Mouse (Mus musculus): ENCODE measurements at regions not wholly inside any gene's neighbourhood (a gene's known extent, or its start where the extent isn't known, plus 50 kb on each side); places are given as distances from the start of the nearest gene placed in this dataset.

DNA sequence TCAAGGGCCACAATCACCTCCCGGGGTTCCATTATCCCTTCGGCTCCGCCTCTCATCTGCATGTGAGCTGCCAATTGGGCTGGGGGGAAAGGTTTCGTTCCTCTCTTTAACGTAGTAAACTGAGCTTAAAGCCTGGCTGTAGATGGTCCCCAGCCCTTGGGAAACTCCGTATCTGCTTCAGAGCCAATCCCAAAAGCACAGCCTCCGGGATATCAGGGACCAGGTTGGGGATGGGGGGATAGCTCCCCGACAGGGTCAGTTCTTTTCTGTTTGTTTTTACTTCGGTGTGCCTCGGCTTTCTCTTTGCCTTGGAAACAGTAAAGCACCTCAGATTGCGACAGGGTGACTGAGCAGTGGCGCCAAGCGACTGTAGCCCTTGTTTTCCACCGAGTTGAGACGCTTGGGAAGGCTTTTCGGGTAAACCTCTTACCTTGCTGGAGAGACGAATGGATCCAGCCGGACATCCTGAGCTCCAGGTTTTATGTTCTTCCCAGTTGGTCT is 64.5 kb downstream of the Tfap2c start:
- no peak for DNase-seq (ENCODE audit: low spot score in 2 of 2)

DNA sequence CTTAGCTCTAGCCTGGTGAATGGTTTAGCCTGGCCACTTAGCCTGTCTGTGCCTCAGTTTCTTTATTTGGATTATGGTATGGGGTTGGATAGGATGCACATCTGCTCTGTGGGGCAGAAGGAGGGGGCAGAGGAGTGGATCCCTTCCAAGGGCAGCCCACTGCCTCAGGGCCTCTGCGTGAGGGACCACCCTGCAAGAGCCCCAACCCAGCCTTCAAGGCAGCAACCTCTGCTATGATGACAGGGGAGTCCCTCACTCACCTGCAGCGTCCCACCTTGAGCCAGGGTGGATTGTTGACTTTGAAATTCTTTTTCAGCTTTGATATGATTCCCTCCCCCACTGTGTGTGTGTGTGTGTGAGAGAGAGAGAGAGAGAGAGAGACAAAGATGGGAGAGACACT is 65.8 kb downstream of the Tfap2c start:
- no peak for DNase-seq (ENCODE audit: low spot score in 2 of 2)

DNA sequence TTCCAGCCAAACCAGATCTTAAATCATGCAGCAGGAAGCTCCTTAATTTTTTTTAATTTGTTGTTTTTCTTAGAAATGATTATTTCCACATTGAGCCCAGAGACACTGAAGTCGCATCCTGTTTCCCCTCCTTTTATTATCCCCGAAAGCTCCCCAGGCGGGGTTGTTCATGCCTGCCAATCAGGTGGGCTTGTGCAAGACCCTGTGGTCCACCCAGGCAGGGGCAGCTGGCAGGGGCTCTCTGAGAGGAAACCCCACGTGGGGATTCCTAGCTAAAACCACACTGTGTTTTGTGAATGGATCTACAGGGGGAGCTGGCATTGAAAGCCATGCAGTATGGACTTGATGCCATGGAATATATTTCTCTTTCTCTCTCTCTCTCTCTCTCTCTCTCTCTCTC is 66.2 kb downstream of the Tfap2c start:
- no peak for DNase-seq (ENCODE audit: low spot score in 2 of 2)

DNA sequence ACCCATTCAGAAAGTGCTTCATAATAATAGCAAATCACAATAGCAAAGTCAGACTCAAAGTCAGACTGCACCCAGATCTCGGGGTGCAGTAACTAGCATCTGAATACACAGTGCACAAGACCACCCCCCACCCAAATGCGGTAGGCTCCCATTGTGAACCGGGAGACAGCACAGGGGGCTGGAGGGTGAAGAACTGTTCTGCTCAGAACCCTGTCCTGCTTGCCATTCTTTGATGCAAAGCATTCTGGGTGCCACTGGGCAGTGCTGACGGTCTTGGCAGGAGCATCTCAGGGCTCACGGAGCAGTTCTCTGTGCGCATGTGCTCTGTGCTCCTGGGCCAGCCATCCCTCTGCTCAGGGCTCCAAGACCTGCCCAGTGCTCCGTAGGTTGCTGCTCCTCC is 69.8 kb downstream of the Tfap2c start:
- no peak for DNase-seq (ENCODE audit: low spot score in 2 of 2)

DNA sequence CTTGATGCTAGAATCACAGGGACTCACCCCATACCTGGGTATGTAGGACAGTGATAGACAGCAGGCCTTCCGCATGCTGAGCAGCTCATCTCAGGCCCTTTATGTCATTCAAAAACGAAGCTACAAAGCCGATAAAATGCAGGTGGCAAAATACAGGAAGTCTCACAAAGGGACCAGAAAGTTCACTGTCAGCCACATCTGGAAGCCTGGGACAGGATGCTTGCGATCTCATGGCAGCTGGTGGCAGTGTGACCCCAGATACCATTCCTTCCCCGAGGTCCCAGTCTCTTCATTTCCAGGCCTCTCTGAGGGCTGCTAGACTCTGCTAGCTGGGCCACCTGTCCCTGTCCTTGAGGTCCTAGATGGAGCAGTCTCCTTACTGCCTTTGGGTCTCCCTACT is 70.6 kb downstream of the Tfap2c start:
- no peak for DNase-seq (ENCODE audit: low spot score in 2 of 2)

DNA sequence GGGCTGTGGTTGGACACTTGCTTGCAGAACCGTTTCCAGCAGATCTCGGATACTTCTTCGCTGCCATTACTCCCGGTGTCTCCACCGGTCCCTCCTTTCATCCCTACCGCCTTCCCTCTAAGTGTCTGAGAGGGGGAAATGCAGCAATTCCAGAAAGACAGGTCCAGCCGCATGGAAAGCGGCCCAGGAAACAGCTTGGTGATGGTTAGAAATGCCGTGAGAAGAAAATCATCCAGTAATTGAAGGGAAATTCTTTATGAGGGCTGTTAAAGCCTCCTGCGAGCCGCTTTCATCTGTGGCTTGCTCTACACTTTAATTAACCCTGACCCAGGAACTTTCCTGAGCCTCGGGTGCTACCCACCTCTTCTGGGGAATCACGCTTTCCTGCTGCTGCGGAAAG is 74.3 kb downstream of the Tfap2c start:
- DNase-seq (ENCODE audit: low spot score in 2 of 2), result no peak

DNA sequence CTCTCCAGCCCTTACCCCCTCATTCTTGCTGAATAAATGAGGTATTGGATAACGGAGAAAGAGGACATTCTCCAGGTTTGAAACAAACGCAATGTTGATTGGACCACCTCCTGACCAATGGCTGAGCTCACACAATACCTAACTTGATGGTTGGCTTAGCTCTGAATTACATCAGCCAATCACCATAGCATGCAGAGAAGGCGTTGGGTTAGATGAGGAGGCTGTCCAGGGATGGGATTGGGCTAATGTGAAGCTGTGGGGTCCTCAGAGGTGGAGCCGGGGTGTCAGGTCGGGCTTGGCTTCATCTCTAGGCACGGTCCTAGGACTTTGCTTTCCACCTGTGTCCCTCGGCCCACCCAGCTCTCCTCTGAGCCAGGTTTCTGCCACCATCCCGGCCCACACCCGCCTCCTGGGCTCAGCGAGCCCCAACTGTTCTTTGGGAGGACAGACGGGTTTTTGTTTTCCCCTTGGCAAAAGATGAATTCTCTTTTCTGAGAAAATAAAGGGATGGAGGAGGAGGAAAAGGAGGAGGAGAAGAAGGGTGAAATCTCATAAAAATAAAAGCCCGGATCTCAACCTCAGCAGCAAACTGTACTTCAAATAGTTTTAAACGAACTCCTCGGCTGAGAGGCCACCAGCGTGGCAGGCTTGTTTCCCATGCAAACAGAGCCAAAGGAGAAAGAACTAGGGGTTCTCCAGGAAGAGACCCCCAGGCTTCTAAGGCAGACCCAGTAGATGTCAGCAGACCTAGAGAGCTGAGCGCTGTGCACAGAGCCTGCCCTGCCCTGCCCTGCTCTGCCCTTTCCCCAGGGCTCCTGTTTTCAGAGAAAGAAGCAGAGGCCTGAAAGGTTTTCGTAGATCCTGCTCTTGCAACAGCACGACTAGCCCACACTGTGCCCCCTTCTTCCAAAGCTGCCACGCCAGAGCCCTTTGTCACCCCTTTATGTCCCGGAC is 78.2 kb downstream of the Tfap2c start:
- no peak for DNase-seq (ENCODE audit: low spot score in 2 of 2)

DNA sequence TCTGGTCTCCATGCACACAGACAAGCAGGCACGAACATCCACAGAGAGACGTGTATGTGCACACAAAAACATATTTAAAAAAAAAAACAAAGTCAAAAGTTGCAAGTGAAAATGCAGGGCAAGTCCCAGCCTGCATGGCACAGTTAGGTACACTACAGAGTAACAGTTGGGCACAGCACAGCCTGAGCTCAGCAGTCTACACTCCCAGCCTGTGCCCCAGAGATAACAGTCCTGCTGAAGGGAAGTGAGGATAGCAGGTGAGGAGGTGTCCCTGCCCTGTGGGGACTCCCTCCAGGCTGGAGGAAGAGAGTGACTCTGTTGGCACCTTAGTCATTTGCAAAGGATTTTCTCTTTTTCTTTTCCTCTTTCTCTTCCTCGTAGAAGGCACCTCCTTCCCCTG is 80.9 kb downstream of the Tfap2c start:
- DNase-seq (ENCODE audit: low spot score in 2 of 2), result no peak

DNA sequence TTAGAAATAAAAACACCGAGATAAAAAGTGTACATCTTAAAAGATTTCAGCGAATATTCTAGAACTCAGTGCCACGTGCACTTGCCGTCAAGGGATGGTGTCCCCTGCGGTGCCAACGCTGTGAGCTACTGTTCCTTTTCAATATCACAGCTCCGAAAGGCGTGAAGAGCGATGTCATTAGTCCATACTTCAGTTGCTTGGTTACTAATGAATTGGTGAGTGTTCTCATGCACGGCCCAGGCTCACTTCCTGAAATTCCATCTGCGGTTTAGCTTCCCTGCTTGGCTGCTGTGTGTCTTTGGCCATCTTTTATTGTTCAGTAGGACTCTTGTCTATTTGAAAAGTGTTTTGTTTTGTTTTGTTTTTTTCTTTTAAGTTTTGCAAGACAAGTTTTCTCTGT is 93.2 kb downstream of the Tfap2c start:
- no peak for DNase-seq (ENCODE audit: low spot score in 2 of 2)

DNA sequence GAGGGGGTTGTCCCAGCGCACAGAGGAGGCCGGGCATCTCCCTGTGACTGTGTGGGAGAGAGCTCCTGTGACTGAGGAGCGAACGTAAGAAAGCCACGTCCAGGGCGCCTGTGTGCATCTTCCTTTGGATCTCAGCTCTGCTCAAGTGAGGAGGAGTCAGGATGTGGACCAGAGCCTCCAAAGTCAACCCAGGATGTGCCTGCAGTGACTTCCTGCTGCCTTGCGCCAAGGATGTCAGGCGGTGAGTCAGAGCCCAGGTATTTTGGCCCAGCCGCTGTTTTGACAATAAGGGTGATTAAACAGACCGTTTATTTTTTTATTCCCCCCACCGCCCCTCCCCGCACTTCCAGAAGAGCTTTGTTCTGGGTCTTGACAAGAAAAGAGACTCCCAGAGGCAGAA is 94.5 kb downstream of the Tfap2c start:
- DNase-seq (ENCODE audit: low spot score in 2 of 2), result no peak

DNA sequence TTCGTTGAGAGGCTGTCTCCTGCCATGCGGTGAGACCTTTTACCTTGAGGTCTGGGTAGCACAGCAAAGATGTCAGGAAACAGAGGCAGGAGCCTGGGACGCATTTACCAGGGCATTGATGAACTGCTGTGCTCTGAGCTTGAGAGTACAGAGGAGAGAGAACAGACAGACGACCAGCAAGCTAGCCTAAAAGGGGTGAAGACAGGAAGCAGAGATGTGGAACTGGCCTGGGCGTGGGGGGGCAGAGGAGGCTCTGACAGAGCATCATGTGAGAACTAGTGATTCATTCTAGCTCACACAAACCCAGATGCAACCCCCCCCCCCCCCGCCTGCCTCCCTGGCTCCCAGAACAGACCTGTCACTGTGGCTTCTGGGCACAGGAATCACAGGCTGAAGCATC is 95.1 kb downstream of the Tfap2c start:
- no peak for DNase-seq (ENCODE audit: low spot score in 2 of 2)

DNA sequence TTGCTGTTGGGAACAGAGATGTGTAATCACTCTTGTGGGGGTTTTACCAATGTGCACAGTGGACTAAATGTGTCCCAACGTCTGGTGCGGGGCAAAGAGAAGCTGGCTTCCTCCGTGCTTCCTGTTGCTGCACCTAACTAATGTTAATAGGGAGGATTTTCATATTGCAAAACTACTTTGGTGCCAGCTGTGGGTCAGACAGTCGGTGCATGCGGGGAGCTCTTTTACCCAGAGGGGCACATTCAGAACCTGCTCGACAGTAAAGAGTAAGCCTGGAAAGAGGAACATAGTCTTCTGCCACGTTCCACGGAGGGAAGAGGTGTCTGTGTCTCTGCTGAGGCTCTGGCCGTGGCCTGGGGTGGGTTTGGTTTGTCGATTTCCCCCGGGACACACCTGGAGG is 98.7 kb downstream of the Tfap2c start:
- DNase-seq (ENCODE audit: low spot score in 2 of 2), result no peak

DNA sequence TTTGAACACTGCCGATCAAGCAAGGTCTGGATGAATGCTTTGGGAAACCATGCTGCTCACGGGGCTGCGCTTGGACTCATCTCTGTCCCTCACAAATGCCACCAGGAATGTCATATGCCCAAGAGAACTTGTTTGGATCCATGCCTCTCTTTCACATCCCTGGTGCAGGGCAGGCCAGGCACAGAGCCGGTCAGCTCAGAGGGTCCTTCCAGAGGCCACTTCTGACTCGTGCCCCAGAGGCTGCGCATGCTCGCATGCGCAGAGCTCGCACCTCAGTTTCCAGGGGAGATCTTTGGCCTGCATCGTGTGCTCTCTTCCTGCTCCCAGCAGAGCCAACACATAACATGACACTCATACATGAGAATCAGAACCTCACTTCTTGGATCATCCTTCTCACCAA is 111.1 kb downstream of the Tfap2c start:
- no peak for DNase-seq (ENCODE audit: low spot score in 2 of 2)

DNA sequence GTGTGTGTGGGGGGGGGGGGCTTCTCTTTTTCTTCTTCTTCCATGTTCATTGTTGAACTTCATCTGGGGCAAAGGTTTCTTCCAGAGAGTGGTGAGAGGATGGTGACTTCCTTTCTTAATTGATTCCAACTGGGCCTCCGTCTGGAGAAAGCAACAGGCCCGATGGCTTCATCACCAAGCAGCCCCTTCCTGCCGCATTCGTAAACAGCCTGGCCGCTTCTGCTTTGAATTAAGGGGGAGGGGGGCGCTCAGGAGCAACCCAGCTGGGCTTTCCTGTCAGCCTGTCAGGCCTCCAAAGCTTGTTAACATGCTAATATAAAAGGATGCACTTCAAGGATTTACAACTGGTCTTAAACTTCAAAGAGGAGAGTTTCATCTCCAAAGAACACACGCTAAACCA is 111.5 kb downstream of the Tfap2c start:
- no peak for DNase-seq (ENCODE audit: low spot score in 2 of 2)

DNA sequence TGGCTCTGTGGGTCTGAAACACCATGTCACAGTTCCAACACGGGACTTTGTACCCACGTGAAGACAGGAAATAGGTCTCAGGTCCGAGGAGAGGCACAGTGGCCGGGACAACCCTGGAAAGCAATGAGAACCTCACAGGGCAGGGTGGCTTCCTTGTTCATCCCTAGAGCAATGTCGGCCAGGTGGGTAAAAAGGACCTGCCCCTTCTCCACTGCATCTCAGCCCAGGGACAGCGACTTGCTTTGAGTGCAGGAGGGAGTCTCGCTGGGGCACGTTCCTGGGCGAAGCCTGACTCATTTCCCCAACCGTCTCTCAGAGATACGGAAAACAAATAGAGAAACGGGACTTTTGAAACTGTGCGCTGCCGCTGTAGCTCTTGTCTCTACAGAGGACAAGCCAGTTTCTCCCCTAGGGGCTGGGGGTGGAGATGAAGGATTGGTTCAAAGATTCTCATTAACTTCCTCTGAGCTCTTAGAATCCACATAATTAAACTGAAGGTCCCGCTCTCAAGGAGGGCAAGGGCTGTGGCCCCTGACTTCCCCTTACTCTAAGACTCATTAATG is 112.1 kb downstream of the Tfap2c start:
- no peak for DNase-seq (ENCODE audit: low spot score in 2 of 2)

DNA sequence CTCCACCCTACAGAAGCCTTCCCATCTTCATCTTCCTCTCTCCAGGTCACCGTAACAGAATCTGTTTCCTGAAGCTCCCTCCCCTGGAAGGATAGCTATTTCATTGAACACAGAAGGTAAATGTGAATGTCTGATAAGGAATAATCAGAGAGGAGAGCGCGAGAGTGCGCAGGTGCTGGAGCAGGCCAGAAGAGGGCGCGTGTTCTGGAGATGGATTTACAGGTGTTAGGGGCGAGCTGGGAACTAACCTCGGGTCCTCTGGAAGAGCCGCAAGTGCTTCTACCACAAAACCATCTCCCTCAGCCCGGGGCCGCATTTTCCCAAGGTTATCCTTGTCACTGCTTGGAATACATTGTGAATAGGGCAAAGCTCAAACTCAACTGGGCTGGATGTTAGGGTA is 112.8 kb downstream of the Tfap2c start:
- no peak for DNase-seq (ENCODE audit: low spot score in 2 of 2)

DNA sequence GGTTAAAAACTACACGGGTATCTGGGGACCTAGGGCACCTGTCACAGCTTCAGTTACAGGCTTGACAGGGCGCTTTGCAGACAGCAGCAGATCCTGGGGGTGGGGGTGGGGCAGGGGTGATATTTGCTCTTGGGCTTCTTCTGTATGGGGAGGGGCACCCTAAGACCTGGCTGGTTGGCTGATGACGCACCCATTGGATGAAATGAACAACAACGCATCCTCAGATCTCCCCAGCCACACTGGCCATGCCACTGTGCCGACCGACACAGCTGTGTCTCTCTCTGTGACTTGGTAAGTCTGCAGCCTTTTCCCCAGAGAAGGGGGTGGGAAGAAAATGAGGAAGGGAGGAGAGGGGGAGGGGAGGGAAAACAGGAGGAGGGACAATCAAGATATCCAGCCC is 114.3 kb downstream of the Tfap2c start:
- DNase-seq (ENCODE audit: low spot score in 2 of 2), result no peak

DNA sequence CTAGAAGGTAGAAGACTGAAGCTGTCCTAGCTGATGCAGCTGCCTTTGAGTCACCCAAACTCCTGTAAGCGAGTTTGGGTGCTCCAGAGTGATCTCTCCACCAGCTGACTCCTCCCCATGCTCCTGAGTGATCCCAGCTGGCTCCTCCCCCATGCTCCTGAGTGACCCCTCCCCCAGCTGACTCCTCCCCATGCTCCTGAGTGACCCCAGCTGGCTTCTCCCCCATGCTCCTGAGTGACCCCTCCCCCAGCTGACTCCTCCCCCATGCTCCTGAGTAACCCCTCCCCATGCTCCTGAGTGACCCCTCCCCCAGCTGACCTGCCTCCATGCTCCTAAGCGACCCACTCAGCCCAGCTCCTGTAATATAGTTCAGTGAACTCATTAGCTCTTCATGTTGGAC is 123.7 kb downstream of the Tfap2c start:
- DNase-seq (ENCODE audit: low spot score in 2 of 2), result no peak

DNA sequence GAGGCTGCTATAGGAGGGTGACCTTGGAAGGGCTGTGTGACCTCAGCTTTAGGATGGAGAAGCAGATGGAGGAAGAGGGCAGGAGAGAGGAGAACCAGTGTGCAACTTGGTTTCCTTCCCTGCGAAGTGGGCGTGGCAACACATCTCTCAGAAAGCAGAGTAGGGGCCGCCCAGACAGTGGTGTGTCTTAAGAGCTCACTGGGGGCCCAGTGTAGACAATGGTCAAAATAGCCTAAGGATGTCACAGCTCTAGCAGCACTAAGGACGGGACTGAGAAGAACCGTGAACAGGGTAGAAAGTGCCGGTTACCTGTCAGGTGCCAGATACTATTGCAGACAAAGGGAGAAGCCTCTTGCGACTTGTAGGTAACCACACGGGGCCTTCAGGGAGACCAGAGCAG is 125.2 kb downstream of the Tfap2c start:
- DNase-seq (ENCODE audit: low spot score in 2 of 2), result no peak

DNA sequence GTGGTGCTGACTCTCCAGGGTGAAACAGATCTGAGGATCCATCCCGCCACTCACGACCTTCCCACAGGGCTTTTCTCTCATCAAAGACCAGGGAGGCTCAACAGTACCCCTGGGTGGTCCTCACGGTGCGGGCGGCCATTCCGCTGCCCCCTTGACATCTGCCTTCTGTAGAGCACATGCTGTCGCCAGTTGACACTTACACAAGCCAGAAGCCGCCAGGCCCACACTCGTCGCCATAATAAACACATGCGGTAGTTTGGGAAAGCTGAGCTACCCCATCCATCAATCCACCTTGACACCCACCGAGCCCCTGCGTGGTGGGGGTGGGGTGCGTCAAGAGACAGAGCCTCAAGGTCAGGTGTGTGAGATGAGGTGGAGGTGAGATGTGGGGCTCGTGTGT is 125.7 kb downstream of the Tfap2c start:
- no peak for DNase-seq (ENCODE audit: low spot score in 2 of 2)

DNA sequence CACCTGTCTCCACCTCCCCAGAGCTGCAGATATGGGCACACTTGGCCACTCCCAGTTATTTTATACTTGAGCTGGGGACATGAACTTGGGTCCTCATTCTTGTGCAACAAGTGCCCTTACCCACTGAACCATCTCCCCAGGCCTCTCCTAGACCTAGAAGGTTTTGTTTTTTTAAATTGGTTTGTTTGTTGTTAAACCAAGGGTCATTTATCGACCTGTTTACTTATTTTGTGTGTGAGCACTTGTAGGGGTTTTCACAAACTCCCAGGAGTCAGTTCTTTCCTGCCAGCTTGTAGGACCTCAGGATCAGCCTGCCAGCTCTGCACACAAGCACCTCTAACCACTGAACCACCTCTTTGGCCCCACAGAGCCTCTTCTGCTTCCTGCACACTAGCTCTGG is 140.8 kb downstream of the Tfap2c start:
- DNase-seq (ENCODE audit: low spot score in 2 of 2), result no peak

DNA sequence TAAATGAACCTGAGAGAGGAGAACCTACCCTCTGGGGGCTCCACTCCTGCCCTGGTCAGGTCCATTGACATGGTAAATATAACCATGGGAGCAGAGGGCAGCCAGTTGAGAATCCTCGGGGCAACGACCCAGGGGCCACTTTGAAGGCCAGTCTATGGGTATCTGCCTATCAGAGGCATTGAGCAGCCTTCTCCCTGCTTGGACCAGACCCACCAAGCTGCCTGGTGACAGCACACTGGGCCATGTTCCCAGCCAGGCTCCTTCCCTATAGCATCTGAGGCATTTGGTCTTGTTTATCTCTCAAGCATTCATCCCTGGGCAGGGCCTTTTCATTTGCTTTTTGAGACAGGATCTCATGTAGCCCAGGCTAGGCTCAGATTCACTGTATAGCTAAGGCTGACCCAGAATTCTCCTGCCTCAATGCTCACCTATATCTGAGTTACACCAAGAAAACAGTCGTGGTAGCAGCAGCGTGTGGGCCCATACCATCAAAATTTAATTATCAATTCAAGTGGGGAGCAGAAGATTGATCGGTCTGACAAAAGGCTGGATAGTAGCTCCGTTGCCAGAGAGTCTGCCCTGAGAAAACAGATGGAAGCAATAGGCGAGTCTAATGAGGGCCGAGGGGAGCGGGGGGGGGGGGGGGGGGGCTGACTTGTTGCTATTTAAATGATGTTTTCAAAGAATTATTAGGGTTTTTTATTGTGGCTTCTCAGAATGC is 141.7 kb downstream of the Tfap2c start:
- DNase-seq (ENCODE audit: low spot score in 2 of 2), result no peak

DNA sequence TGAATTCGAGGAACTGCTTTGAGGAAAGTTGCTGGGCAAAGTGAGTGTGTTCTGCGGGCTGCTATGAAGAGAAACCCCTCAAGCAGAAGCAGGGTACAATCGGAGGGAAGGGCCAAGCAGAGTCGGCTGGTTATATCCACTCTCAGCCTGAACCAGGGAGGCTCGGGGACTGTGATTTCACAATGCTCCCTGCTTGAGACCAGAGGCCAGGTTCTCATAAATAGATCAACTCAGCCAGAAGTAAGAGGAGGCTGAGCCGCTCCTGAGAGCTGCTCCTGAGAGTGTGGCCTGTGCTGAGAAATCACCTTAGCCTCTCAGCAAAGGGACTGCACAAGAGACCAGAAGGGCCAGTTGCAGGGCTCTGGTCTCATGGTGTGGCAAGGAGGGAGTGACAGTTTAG is 149.6 kb downstream of the Tfap2c start:
- no peak for DNase-seq (ENCODE audit: low spot score in 2 of 2)
